Mouse (Mus musculus) splenic B cell, adult 2 months (primary cell): ENCODE data around the gene 3425401B19Rik.
A peak's percentile ranks its signal among the peaks of the same experiment; 100 is the strongest.

Source experiments
- DNase-seq: peaks from one replicate; pipeline ENCODE4 v3.0.0-alpha.2; 2011; ENCODE audit warnings: low read depth, low spot score
- H3K27me3 ChIP-seq: 2 replicates; pipeline ENCODE4 v1.6.1; 2012; ENCODE audit warnings: mild to moderate bottlenecking, low read length, moderate library complexity, mixed read lengths; ENCODE audit not compliant: control insufficient read depth, poor library complexity, insufficient read depth, severe bottlenecking
- H3K36me3 ChIP-seq: 2 replicates; pipeline ENCODE4 v1.6.1; 2012; ENCODE audit warnings: mild to moderate bottlenecking, low read length, moderate library complexity, mixed read lengths; ENCODE audit not compliant: control insufficient read depth, poor library complexity, insufficient read depth, severe bottlenecking

The 3425401B19Rik gene

GRCm38 (mm10) chr14:32685124-32685826 lies at the start of gene 3425401B19Rik:
TSS of gene 3425401B19Rik (minus strand) at chr14:32685293.
- Histone ChIP-seq H3K36me3 (no peaks in the 10 kb centered on the region), H3K27me3 (no peaks in the 10 kb centered on the region)
- DNase-seq, result no peak

GRCm38 (mm10) chr14:32732961-32733360 lies 47.9 kb upstream of the 3425401B19Rik start:
- DNase-seq, result no peak
- Histone ChIP-seq H3K27me3 (no peaks in the 10 kb centered on the region), H3K36me3 (no peaks in the 10 kb centered on the region)

- no peak for DNase-seq
- no peaks in the 10 kb centered on the region for H3K27me3 ChIP-seq
- no peaks in the 10 kb centered on the region for H3K36me3 ChIP-seq
Measured at GRCm38 (mm10) chr14:32726864-32727263, 41.8 kb upstream of the 3425401B19Rik start.

- DNase-seq, result no peak
- no peaks in the 10 kb centered on the region for H3K27me3 ChIP-seq
- no peaks in the 10 kb centered on the region for H3K36me3 ChIP-seq
Measured at GRCm38 (mm10) chr14:32721461-32721860, 36.4 kb upstream of the 3425401B19Rik start.

- Histone ChIP-seq H3K27me3 (no peaks in the 10 kb centered on the region), H3K36me3 (no peaks in the 10 kb centered on the region)
- DNase-seq, result peak; percentile 44
Measured at GRCm38 (mm10) chr14:32716763-32717439, 31.8 kb upstream of the 3425401B19Rik start.

- DNase-seq, result no peak
- no peaks in the 10 kb centered on the region for H3K36me3 ChIP-seq
- no peaks in the 10 kb centered on the region for H3K27me3 ChIP-seq
Measured at GRCm38 (mm10) chr14:32715489-32715888, 30.4 kb upstream of the 3425401B19Rik start.

GRCm38 (mm10) chr14:32715076-32715475 lies 30.0 kb upstream of the 3425401B19Rik start:
- no peak for DNase-seq
- Histone ChIP-seq H3K27me3 (no peaks in the 10 kb centered on the region), H3K36me3 (no peaks in the 10 kb centered on the region)

- H3K36me3 ChIP-seq, result no peaks in the 10 kb centered on the region
- no peak for DNase-seq
- H3K27me3 ChIP-seq, result no peaks in the 10 kb centered on the region
Measured at GRCm38 (mm10) chr14:32709861-32710260, 24.8 kb upstream of the 3425401B19Rik start.

GRCm38 (mm10) chr14:32708756-32709155 lies 23.7 kb upstream of the 3425401B19Rik start:
- no peaks in the 10 kb centered on the region for H3K27me3 ChIP-seq
- DNase-seq, result no peak
- no peaks in the 10 kb centered on the region for H3K36me3 ChIP-seq

- DNase-seq, result no peak
- no peaks in the 10 kb centered on the region for H3K27me3 ChIP-seq
- H3K36me3 ChIP-seq, result no peaks in the 10 kb centered on the region
Measured at GRCm38 (mm10) chr14:32707938-32708337, 22.8 kb upstream of the 3425401B19Rik start.

- Histone ChIP-seq H3K27me3 (no peaks in the 10 kb centered on the region), H3K36me3 (no peaks in the 10 kb centered on the region)
- no peak for DNase-seq
Measured at GRCm38 (mm10) chr14:32700972-32701371, 15.9 kb upstream of the 3425401B19Rik start.

- H3K27me3 ChIP-seq, result no peaks in the 10 kb centered on the region
- no peak for DNase-seq
- no peaks in the 10 kb centered on the region for H3K36me3 ChIP-seq
Measured at GRCm38 (mm10) chr14:32698556-32698955, 13.5 kb upstream of the 3425401B19Rik start.

- H3K36me3 ChIP-seq, result no peaks in the 10 kb centered on the region
- no peak for DNase-seq
- H3K27me3 ChIP-seq, result no peaks in the 10 kb centered on the region
Measured at GRCm38 (mm10) chr14:32697774-32698173, 12.7 kb upstream of the 3425401B19Rik start.

GRCm38 (mm10) chr14:32696344-32696743 lies 11.3 kb upstream of the 3425401B19Rik start:
- no peaks in the 10 kb centered on the region for H3K27me3 ChIP-seq
- no peak for DNase-seq
- H3K36me3 ChIP-seq, result no peaks in the 10 kb centered on the region

GRCm38 (mm10) chr14:32695906-32696305 lies 10.8 kb upstream of the 3425401B19Rik start:
- DNase-seq, result no peak
- no peaks in the 10 kb centered on the region for H3K36me3 ChIP-seq
- no peaks in the 10 kb centered on the region for H3K27me3 ChIP-seq
